In the genomic region with DNA sequence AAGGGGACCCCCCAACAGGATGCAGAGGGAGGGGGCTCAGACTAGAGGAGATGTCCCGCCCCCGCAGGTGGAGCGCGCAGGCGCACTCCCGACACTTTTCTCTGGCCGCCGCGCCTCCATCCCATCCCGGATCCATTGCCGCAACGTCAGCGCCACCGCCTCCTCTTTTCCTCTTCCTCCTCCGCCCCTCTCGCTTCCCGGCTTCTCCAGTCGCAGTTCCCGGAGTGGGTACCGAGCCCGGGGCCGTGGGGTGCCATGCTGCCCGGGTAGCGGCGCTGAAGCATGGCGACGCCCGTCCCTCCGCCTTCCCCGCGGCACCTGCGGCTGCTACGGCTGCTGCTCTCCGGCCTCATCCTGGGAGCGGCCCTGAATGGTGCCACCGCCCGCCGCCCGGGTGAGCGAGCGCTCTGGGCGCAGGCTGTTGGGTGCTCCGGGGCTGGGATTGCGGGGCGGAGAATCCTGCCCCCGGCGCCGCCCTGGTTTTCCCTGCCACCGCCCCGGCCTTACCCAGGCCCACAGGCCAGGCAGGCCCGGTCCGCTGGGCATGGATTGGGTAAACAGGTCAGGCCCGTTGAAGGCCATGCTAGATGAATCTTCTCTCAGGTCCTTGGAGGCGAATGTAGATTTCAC, we compare ENCODE assay signal across 8 mouse cellular contexts. TPM values are rescaled to one million over a fixed set of nuclear protein-coding genes. Genes with fewer than 3 reads are reported as not detected.
A peak's percentile ranks its signal among the peaks of the same experiment; 100 is the strongest.
DNase-seq lines count a peak whose midpoint lies in the region; ATAC-seq and TF ChIP-seq lines count a peak whose summit lies in the region.

No protein-coding gene starts in this region.

- peak overlapping the region; percentile 85 for H3K27ac ChIP-seq in cerebellum, adult 2 months (ENCODE audit: insufficient read depth, low read length)
- H3K27ac ChIP-seq in hindbrain, embryonic 14.5 days: peak overlapping the region; percentile 95
- no peak overlapping the region for H3K27ac ChIP-seq in lung, embryonic 14.5 days (ENCODE audit: low read depth)

- DNase-seq in MN1 (ENCODE audit: low spot score): peak; percentile 77
- DNase-seq in cerebellum, adult 2 months: peak; percentile 93 to 95
- peak; percentile 77 to 89 for DNase-seq in frontal cortex, postnatal 25 days (ENCODE audit: low spot score in 2 of 2)
- peak; percentile 82 for DNase-seq in hindbrain, embryonic 14.5 days (ENCODE audit: low spot score)
- peak; percentile 89 to 93 for DNase-seq in layer of hippocampus, postnatal 10 days (ENCODE audit: low spot score in 2 of 2)
- DNase-seq in lung, embryonic 14.5 days: peak; percentile 45
- peak; percentile 51 for DNase-seq in retina, adult 2 months (ENCODE audit: low read depth, low spot score)
- peak; percentile 46 to 70 for DNase-seq in urinary bladder, postnatal 4 days (ENCODE audit: low spot score in 2 of 2)

- TF ChIP-seq CTCF in cerebellum, adult 2 months (IDR thresholded peaks at IDR 0.05; ENCODE audit: borderline replicate concordance, insufficient read depth, low read depth, low read length): no peak
- no peak for TF ChIP-seq CTCF in lung, embryonic 14.5 days (IDR thresholded peaks at IDR 0.05; ENCODE audit: low read depth)

- H3K36me3 ChIP-seq in hindbrain, embryonic 14.5 days (replicated peaks; ENCODE audit: control insufficient read depth, insufficient read depth): peaks cover 16% of the 10 kb centered on the region
- no peaks in the 10 kb centered on the region for H3K36me3 ChIP-seq in lung, embryonic 14.5 days (ENCODE audit: insufficient read depth)

- peak; percentile 85 for ATAC-seq in hindbrain, embryonic 14.5 days (ENCODE audit: low FRiP score)
- ATAC-seq in lung, embryonic 14.5 days (ENCODE audit: insufficient read depth): 0 out of 2 replicates have a peak, but pooled peaks have one; percentile 26

- H3K4me1 ChIP-seq in cerebellum, adult 2 months (ENCODE audit: control insufficient read depth, insufficient read depth, low read length): peaks cover 30% of the 10 kb centered on the region
- H3K4me1 ChIP-seq in hindbrain, embryonic 14.5 days (replicated peaks; ENCODE audit: control insufficient read depth, insufficient read depth, low read length): peaks cover 32% of the 10 kb centered on the region
- no peaks in the 10 kb centered on the region for H3K4me1 ChIP-seq in lung, embryonic 14.5 days (ENCODE audit: insufficient read depth)

- no peaks in the 10 kb centered on the region for H3K27me3 ChIP-seq in cerebellum, adult 2 months (ENCODE audit: control insufficient read depth, insufficient read depth, low read length)
- peaks cover 28% of the 10 kb centered on the region for H3K27me3 ChIP-seq in hindbrain, embryonic 14.5 days (ENCODE audit: control insufficient read depth, insufficient read depth, low read length)
- H3K27me3 ChIP-seq in lung, embryonic 14.5 days (ENCODE audit: insufficient read depth, low read length): peaks cover 61% of the 10 kb centered on the region

- WGBS in cerebellum, adult 2 months: under 1% methylated on average over 54 of the region's 54 CpGs
- under 1% methylated on average over 48 of the region's 54 CpGs for WGBS in hindbrain, embryonic 14.5 days
- under 1% methylated on average over 54 of the region's 54 CpGs for WGBS in lung, embryonic 14.5 days

- peak overlapping the region; percentile 99 for H3K9ac ChIP-seq in hindbrain, embryonic 14.5 days
- H3K9ac ChIP-seq in lung, embryonic 14.5 days: peak overlapping the region; percentile 49

- peak; percentile 68; the same call in 1 of the 2 replicates for TF ChIP-seq POLR2A in cerebellum, adult 2 months (IDR thresholded peaks at IDR 0.05; ENCODE audit: borderline replicate concordance, insufficient read depth, low read length)

- peak overlapping the region; percentile 61 for H3K4me3 ChIP-seq in cerebellum, adult 2 months (replicated peaks; ENCODE audit: insufficient read depth, low read depth, low read length)
- peak overlapping the region; percentile 94 for H3K4me3 ChIP-seq in hindbrain, embryonic 14.5 days (replicated peaks; ENCODE audit: low read length)
- peak overlapping the region; percentile 49 for H3K4me3 ChIP-seq in lung, embryonic 14.5 days (ENCODE audit: low read depth, low read length)

- H3K9me3 ChIP-seq in hindbrain, embryonic 14.5 days (ENCODE audit: control insufficient read depth, low read length): no peaks in the 10 kb centered on the region
- no peaks in the 10 kb centered on the region for H3K9me3 ChIP-seq in lung, embryonic 14.5 days (ENCODE audit: low read depth, low read length)

- H3K4me2 ChIP-seq in hindbrain, embryonic 14.5 days (replicated peaks): peak overlapping the region; percentile 62
- peak overlapping the region; percentile 65 for H3K4me2 ChIP-seq in lung, embryonic 14.5 days

RNA-seq across cellular contexts. Expression of a gene that starts 3.9 kb away (rescaled TPM):
- 502 and 505 TPM in 2 replicates for polyA plus RNA-seq in cerebellum, adult 2 months (2012; rRNA removed)
- polyA plus RNA-seq in hindbrain, embryonic 14.5 days (2014; fragmentation: Nextera tagmentation; extraction: Ambion mirVana): 365 and 378 TPM in 2 replicates
- total RNA-seq in layer of hippocampus, postnatal 10 days (2021): 100 to 1,000 TPM; 416 to 446 TPM
- polyA plus RNA-seq in lung, embryonic 14.5 days (2014; fragmentation: Nextera tagmentation; extraction: Ambion mirVana): 19.5 and 20.5 TPM in 2 replicates

RNA-seq across cellular contexts. Expression of a gene that starts 7.4 kb away (rescaled TPM):
- polyA plus RNA-seq in cerebellum, adult 2 months (2012; rRNA removed): 12.3 and 12.5 TPM in 2 replicates
- polyA plus RNA-seq in hindbrain, embryonic 14.5 days (2014; fragmentation: Nextera tagmentation; extraction: Ambion mirVana): 2.6 and 3.3 TPM in 2 replicates
- 10 to 100 TPM; 26.1 to 26.6 TPM for total RNA-seq in layer of hippocampus, postnatal 10 days (2021)
- 0.92 and 1.2 TPM in 2 replicates for polyA plus RNA-seq in lung, embryonic 14.5 days (2014; fragmentation: Nextera tagmentation; extraction: Ambion mirVana)

RNA-seq across cellular contexts. Expression of a gene that starts 20.0 kb away (rescaled TPM):
- polyA plus RNA-seq in cerebellum, adult 2 months (2012; rRNA removed): 0.51 and 0.71 TPM in 2 replicates
- polyA plus RNA-seq in hindbrain, embryonic 14.5 days (2014; fragmentation: Nextera tagmentation; extraction: Ambion mirVana): 0.37 TPM in 1 of 2 replicates, not detected in the other
- total RNA-seq in layer of hippocampus, postnatal 10 days (2021): under 1 TPM; 0.33 to 0.78 TPM
- polyA plus RNA-seq in lung, embryonic 14.5 days (2014; fragmentation: Nextera tagmentation; extraction: Ambion mirVana): not detected in 2 replicates

RNA-seq across cellular contexts. Expression of a gene that starts 25.4 kb away (rescaled TPM):
- polyA plus RNA-seq in cerebellum, adult 2 months (2012; rRNA removed): 285 and 294 TPM in 2 replicates
- polyA plus RNA-seq in hindbrain, embryonic 14.5 days (2014; fragmentation: Nextera tagmentation; extraction: Ambion mirVana): 15.6 and 17.3 TPM in 2 replicates
- total RNA-seq in layer of hippocampus, postnatal 10 days (2021): 100 to 1,000 TPM; 107 to 118 TPM
- 3.9 and 4.6 TPM in 2 replicates for polyA plus RNA-seq in lung, embryonic 14.5 days (2014; fragmentation: Nextera tagmentation; extraction: Ambion mirVana)

RNA-seq across cellular contexts. Expression of a gene that starts 31.0 kb away (rescaled TPM):
- 4.4 and 4.7 TPM in 2 replicates for polyA plus RNA-seq in cerebellum, adult 2 months (2012; rRNA removed)
- polyA plus RNA-seq in hindbrain, embryonic 14.5 days (2014; fragmentation: Nextera tagmentation; extraction: Ambion mirVana): 10.0 and 10.8 TPM in 2 replicates
- total RNA-seq in layer of hippocampus, postnatal 10 days (2021): 10 to 100 TPM; 16.0 to 18.3 TPM
- 42.0 and 45.5 TPM in 2 replicates for polyA plus RNA-seq in lung, embryonic 14.5 days (2014; fragmentation: Nextera tagmentation; extraction: Ambion mirVana)

Comparison
In these comparisons a context has a peak if more than half of its experiments do, and no peak if none do; other contexts are left out.
1. RNA of a gene that starts 3.9 kb away (polyA plus RNA-seq): 502 to 505 TPM in cerebellum, adult 2 months and 365 to 378 TPM in hindbrain, embryonic 14.5 days; 19.5 to 20.5 TPM in lung, embryonic 14.5 days; every median in the first group is over 10 times any median in the second.
2. Peak in every context shown above with its lines, with median percentiles within 50 percentile points of each other: DNase-seq and H3K4me3 ChIP-seq.